8 mouse cellular contexts compared by ENCODE assay signal in genomic region chr2:118203739-118204461, GRCm38 (mm10). TPM values are rescaled to one million over a fixed set of nuclear protein-coding genes. Genes with fewer than 3 reads are reported as not detected.
DNase-seq lines count a peak whose midpoint lies in the region; ATAC-seq and TF ChIP-seq lines count a peak whose summit lies in the region.

No protein-coding gene starts in this region.

- H3K36me3 ChIP-seq in heart, embryonic 14.5 days (ENCODE audit: control insufficient read depth, insufficient read depth, low read length) = no peaks in the 10 kb centered on the region
- H3K36me3 ChIP-seq in forebrain, postnatal 0 days (ENCODE audit: insufficient read depth) = no peaks in the 10 kb centered on the region
- no peaks in the 10 kb centered on the region for H3K36me3 ChIP-seq in kidney, embryonic 15.5 days

- H3K4me2 ChIP-seq in heart, embryonic 14.5 days (ENCODE audit: low read length) = peak overlapping the region; percentile 44
- H3K4me2 ChIP-seq in forebrain, postnatal 0 days (ENCODE audit: low read depth) = peak overlapping the region; percentile 40
- H3K4me2 ChIP-seq in kidney, embryonic 15.5 days = peak overlapping the region; percentile 40

- intact Hi-C loops in left cerebral cortex, postnatal 4 days (cut with DNase I) = loop anchor here (5.0 kb wide), 1 partner anchor 43 kb away; no protein-coding TSS in a partner anchor

- 15% methylated on average over 16 of the region's 16 CpGs for WGBS in heart, embryonic 14.5 days
- 4% methylated on average over 16 of the region's 16 CpGs for WGBS in forebrain, postnatal 0 days
- 9% methylated on average over 16 of the region's 16 CpGs for WGBS in kidney, embryonic 15.5 days

- no peak overlapping the region for H3K9ac ChIP-seq in heart, embryonic 14.5 days (ENCODE audit: low read length)
- 0 out of 2 replicates have a peak overlapping the region, but pooled peaks have one; percentile 10 for H3K9ac ChIP-seq in forebrain, postnatal 0 days
- H3K9ac ChIP-seq in kidney, embryonic 15.5 days = no peak overlapping the region

- H3K4me1 ChIP-seq in heart, embryonic 14.5 days (ENCODE audit: control insufficient read depth in 2 of 2, insufficient read depth in 2 of 2, low read length in 2 of 2) = peaks cover 3 to 5% of the 10 kb centered on the region in 2 experiments
- H3K4me1 ChIP-seq in forebrain, postnatal 0 days (ENCODE audit: insufficient read depth) = peaks cover 13% of the 10 kb centered on the region
- peaks cover 21% of the 10 kb centered on the region for H3K4me1 ChIP-seq in kidney, embryonic 15.5 days

- no peak for ATAC-seq in heart, embryonic 14.5 days (ENCODE audit: insufficient number of reproducible peaks, insufficient read depth, low FRiP score, low read depth)
- ATAC-seq in forebrain, postnatal 0 days = peak; percentile 84
- peak; percentile 54 for ATAC-seq in kidney, embryonic 15.5 days (replicated peaks; ENCODE audit: low FRiP score)

- no peak for TF ChIP-seq CTCF in forebrain, postnatal 0 days (IDR thresholded peaks at IDR 0.05; ENCODE audit: low read depth)

- DNase-seq in heart, adult 18-20 months = no peak
- DNase-seq in forebrain, postnatal 0 days = peak; percentile 82
- peak; percentile 80 for DNase-seq in left cerebral cortex, postnatal 4 days
- peak; percentile 79 to 83 for DNase-seq in right cerebral cortex, postnatal 10 days (ENCODE audit: low spot score in 2 of 2)
- DNase-seq in thymus, postnatal 10 days (ENCODE audit: low spot score in 2 of 2) = no peak
- DNase-seq in B cell, adult 2 months = no peak

- H3K9me3 ChIP-seq in heart, embryonic 14.5 days (ENCODE audit: control insufficient read depth, low read length) = no peaks in the 10 kb centered on the region
- H3K9me3 ChIP-seq in forebrain, postnatal 0 days (ENCODE audit: low read length) = no peaks in the 10 kb centered on the region
- H3K9me3 ChIP-seq in kidney, embryonic 15.5 days (replicated peaks) = no peaks in the 10 kb centered on the region

- H3K27ac ChIP-seq in heart, embryonic 14.5 days (replicated peaks in 1 of 2; ENCODE audit: control insufficient read depth in 1 of 2, insufficient read depth in 1 of 2, low read depth in 2 of 2, low read length in 2 of 2) = no peak overlapping the region
- peak overlapping the region; percentile 62 for H3K27ac ChIP-seq in forebrain, postnatal 0 days (ENCODE audit: low read depth, low read length)
- peak overlapping the region; percentile 46; the same call in 1 of the 2 replicates for H3K27ac ChIP-seq in kidney, embryonic 15.5 days

- peak overlapping the region in 1 of 2 experiments; percentile 6; a peak in 1 of 4 replicates for H3K4me3 ChIP-seq in heart, embryonic 14.5 days (ENCODE audit: control insufficient read depth in 1 of 2, insufficient read depth in 1 of 2, low read depth in 1 of 2, low read length in 2 of 2)
- no peak overlapping the region for H3K4me3 ChIP-seq in forebrain, postnatal 0 days (ENCODE audit: low read depth, low read length)
- H3K4me3 ChIP-seq in kidney, embryonic 15.5 days (replicated peaks) = no peak overlapping the region

- peaks cover 56% of the 10 kb centered on the region for H3K27me3 ChIP-seq in heart, embryonic 14.5 days (ENCODE audit: control insufficient read depth, insufficient read depth, low read length)
- H3K27me3 ChIP-seq in forebrain, postnatal 0 days (ENCODE audit: insufficient read depth, low read length) = no peaks in the 10 kb centered on the region
- no peaks in the 10 kb centered on the region for H3K27me3 ChIP-seq in kidney, embryonic 15.5 days

RNA-seq across cellular contexts. Expression of gene Fsip1, which starts 52.9 kb away (rescaled TPM):
- polyA plus RNA-seq in heart, embryonic 14.5 days (2014; fragmentation: Nextera tagmentation; extraction: Ambion mirVana) = 0.12 and 0.42 TPM in 2 replicates
- not detected for total RNA-seq in heart, adult 18-20 months (2021)
- total RNA-seq in forebrain, postnatal 0 days (2014; rRNA removed) = 2.9 and 3.7 TPM in 2 replicates
- 4.0 and 5.7 TPM in 2 replicates for polyA plus RNA-seq in forebrain, postnatal 0 days (2015; fragmentation: Nextera tagmentation; extraction: Ambion mirVana)
- 0.93 and 1.2 TPM in 2 replicates for polyA plus RNA-seq in kidney, embryonic 15.5 days (2015; fragmentation: Nextera tagmentation; extraction: Ambion mirVana)
- total RNA-seq in left cerebral cortex, postnatal 4 days (2021) = 1 to 10 TPM; 4.2 to 5.3 TPM

Comparison
In these comparisons a context has a peak if more than half of its experiments do, and no peak if none do; other contexts are left out.
1. H3K27ac ChIP-seq: peak in forebrain, postnatal 0 days (single experiment) and kidney, embryonic 15.5 days (single experiment); none in heart, embryonic 14.5 days (0 of 2).
2. DNase-seq: peak in forebrain, postnatal 0 days (single experiment), left cerebral cortex, postnatal 4 days (single experiment) and right cerebral cortex, postnatal 10 days (2 of 2); none in heart, adult 18-20 months (0 of 2), thymus, postnatal 10 days (0 of 2) and B cell, adult 2 months (0 of 2).
3. Peak in every context shown above with its lines, with median percentiles within 50 percentile points of each other: H3K4me2 ChIP-seq.